Mouse (Mus musculus) CH12.LX (cell line): ENCODE data around the gene Pole2. TPM values are rescaled to one million over a fixed set of nuclear protein-coding genes. Genes with fewer than 3 reads are reported as not detected.

Experiments used
- DNase-seq: peaks from one replicate; pipeline ENCODE4 v3.0.0-alpha.2; 2013; ENCODE audit errors: extremely low read depth
- H3K27ac ChIP-seq: 2 replicates; pipeline ENCODE4 v1.5.1; 2012; ENCODE audit warnings: low read depth, mild to moderate bottlenecking, control low read depth, moderate library complexity; ENCODE audit not compliant: insufficient read depth
- H3K27me3 ChIP-seq: replicated peaks from 2 replicates; pipeline ENCODE3; 2012; ENCODE audit warnings: inconsistent platforms
- H3K36me3 ChIP-seq, 2 experiments: replicated peaks in 1 of 2; 2 replicates each; pipeline versions ENCODE3 to v1.6.1; 2012; ENCODE audit warnings: inconsistent platforms in 1 of 2, low read length in 1 of 2, mild to moderate bottlenecking in 1 of 2, mixed read lengths in 1 of 2, moderate library complexity in 1 of 2; ENCODE audit not compliant: control insufficient read depth in 1 of 2, insufficient read depth in 1 of 2
- H3K4me1 ChIP-seq, 2 experiments: 2 replicates each; pipeline ENCODE4 v1.6.1; 2012; ENCODE audit warnings: inconsistent platforms in 1 of 2, moderate library complexity in 1 of 2; ENCODE audit not compliant: insufficient read depth in 2 of 2, control insufficient read depth in 1 of 2
- H3K4me2 ChIP-seq: 2 replicates; pipeline ENCODE4 v1.6.1; 2012; ENCODE audit warnings: low read depth, mild to moderate bottlenecking, control low read depth; ENCODE audit not compliant: poor library complexity, insufficient read depth, severe bottlenecking
- H3K4me3 ChIP-seq, 3 experiments: fragments of 150-350 bp in 1 of 3; sonication (generic) in 1 of 3; replicated peaks in 1 of 3; 2 replicates each; pipeline versions ENCODE3 to v1.5.1; 2011 to 2012; ENCODE audit warnings: low read depth in 2 of 3, low read length in 2 of 3, mild to moderate bottlenecking in 2 of 3, moderate library complexity in 2 of 3, control low read depth in 1 of 3, improper control_type of control experiment in 1 of 3, inconsistent platforms in 1 of 3, mixed read lengths in 1 of 3; ENCODE audit not compliant: poor library complexity in 1 of 3
- H3K79me2 ChIP-seq: replicated peaks from 2 replicates; pipeline ENCODE4 v1.6.1; 2012; ENCODE audit warnings: mild to moderate bottlenecking, moderate library complexity; ENCODE audit not compliant: control insufficient read depth, poor library complexity, insufficient read depth, severe bottlenecking; ENCODE audit errors: extremely low read depth
- H3K9ac ChIP-seq: 2 replicates; pipeline ENCODE4 v1.6.1; 2012; ENCODE audit warnings: low read depth, mild to moderate bottlenecking, control low read depth, moderate library complexity; ENCODE audit not compliant: insufficient read depth
- H3K9me3 ChIP-seq: replicated peaks from 2 replicates; pipeline ENCODE3; 2012; ENCODE audit warnings: low read length, inconsistent platforms, mixed read lengths
- CHD1 ChIP-seq: IDR thresholded peaks from 2 replicates; pipeline ENCODE4 v1.6.1; 2012; ENCODE audit warnings: low read depth, low read length, improper control_type of control experiment, inconsistent platforms
- CTCF ChIP-seq, 2 experiments: IDR thresholded peaks in 1 of 2; conservative IDR thresholded peaks in 1 of 2; 2 replicates each; pipeline ENCODE4 v1.5.1; 2011 to 2012; ENCODE audit warnings: low read depth in 2 of 2, low read length in 2 of 2, improper control_type of control experiment in 1 of 2, inconsistent platforms in 1 of 2, mild to moderate bottlenecking in 1 of 2, moderate library complexity in 1 of 2
- E2F4 ChIP-seq: IDR thresholded peaks from 2 replicates; pipeline ENCODE4 v1.6.1; 2011; ENCODE audit warnings: low read depth, low read length, improper control_type of control experiment; ENCODE audit not compliant: insufficient replicate concordance
- ETS1 ChIP-seq: conservative IDR thresholded peaks from 2 replicates; pipeline ENCODE4 v1.6.1; 2012; ENCODE audit warnings: low read depth, mild to moderate bottlenecking, inconsistent platforms, low read length, improper control_type of control experiment, moderate library complexity
- KAT2A ChIP-seq: IDR thresholded peaks from 2 replicates; pipeline ENCODE4 v1.6.1; 2012; ENCODE audit warnings: low read length, improper control_type of control experiment, inconsistent platforms; ENCODE audit not compliant: insufficient replicate concordance
- MAFK ChIP-seq: IDR thresholded peaks from 2 replicates; pipeline ENCODE4 v1.6.1; 2011; ENCODE audit warnings: low read length, improper control_type of control experiment; ENCODE audit not compliant: insufficient replicate concordance
- MAX ChIP-seq: IDR thresholded peaks from 2 replicates; pipeline ENCODE4 v1.6.1; 2011; ENCODE audit warnings: low read length, improper control_type of control experiment
- MAZ ChIP-seq: IDR thresholded peaks from 2 replicates; pipeline ENCODE4 v1.6.1; 2012; ENCODE audit warnings: low read depth, mild to moderate bottlenecking, inconsistent platforms, low read length, improper control_type of control experiment, moderate library complexity
- MXI1 ChIP-seq: IDR thresholded peaks from 2 replicates; pipeline ENCODE4 v1.6.1; 2011; ENCODE audit warnings: mild to moderate bottlenecking, low read depth, low read length, improper control_type of control experiment
- NELFE ChIP-seq: IDR thresholded peaks from 2 replicates; pipeline ENCODE4 v1.6.1; 2011; ENCODE audit warnings: low read depth, low read length, improper control_type of control experiment
- POLR2A ChIP-seq: IDR thresholded peaks from 2 replicates; pipeline ENCODE4 v1.6.1; 2011; ENCODE audit warnings: low read depth, mild to moderate bottlenecking, improper control_type of control experiment, low read length
- RAD21 ChIP-seq: IDR thresholded peaks from 2 replicates; pipeline ENCODE4 v1.6.1; 2011; ENCODE audit warnings: low read depth, mild to moderate bottlenecking, low read length, improper control_type of control experiment, moderate library complexity
- SIN3A ChIP-seq: IDR thresholded peaks from 2 replicates; pipeline ENCODE4 v1.6.1; 2012; ENCODE audit warnings: low read length, improper control_type of control experiment, inconsistent platforms
- SMC3 ChIP-seq: IDR thresholded peaks from 2 replicates; pipeline ENCODE4 v1.6.1; 2011; ENCODE audit warnings: low read depth, low read length, improper control_type of control experiment
- ZMIZ1 ChIP-seq: IDR thresholded peaks from 2 replicates; pipeline ENCODE4 v1.6.1; 2012; ENCODE audit warnings: low read depth, mild to moderate bottlenecking, inconsistent platforms, low read length, improper control_type of control experiment
- ZNF384 ChIP-seq: IDR thresholded peaks from 2 replicates; pipeline ENCODE4 v1.6.1; 2012; ENCODE audit warnings: low read depth, low read length, improper control_type of control experiment, inconsistent platforms
- dilution Hi-C: fragments of 300-500 bp; cut with MboI; formaldehyde crosslinking; loops from 2 replicates; pipeline ENCODE4 v1.14.3; 2020; ENCODE audit warnings: low sequenced_read_pairs; ENCODE audit not compliant: extremely low pct_unique_long_range_greater_than_20kb, extremely low pct_ligation_motif_present
- in situ Hi-C: fragments of 300-500 bp; cut with MboI; formaldehyde crosslinking; loops from 3 replicates; pipeline ENCODE4 v1.14.3; 2019; ENCODE audit warnings: low sequenced_read_pairs, low pct_ligation_motif_present, low pct_unique_long_range_greater_than_20kb, mixed read lengths
- polyA plus RNA-seq: library from polyadenylated mRNA; unstranded; fragments of >175 nt; gene quantifications from 2 replicates; pipeline ENCODE4 v1.2.1, GENCODE M21; 2012; ENCODE audit warnings: low read depth; ENCODE audit not compliant: insufficient read length
- total RNA-seq, 2 experiments: library from RNA; depleted of rRNA; stranded (reverse); fragments of 300-350 nt in 1 of 2; fragments of >200 nt in 1 of 2; gene quantifications; 2 replicates each; pipeline ENCODE4 v1.2.3; 2012 to 2014

Gene Pole2
- total and polyA plus RNA-seq, 3 experiments, result 32.6 to 143 (median 37.1) TPM

DNA sequence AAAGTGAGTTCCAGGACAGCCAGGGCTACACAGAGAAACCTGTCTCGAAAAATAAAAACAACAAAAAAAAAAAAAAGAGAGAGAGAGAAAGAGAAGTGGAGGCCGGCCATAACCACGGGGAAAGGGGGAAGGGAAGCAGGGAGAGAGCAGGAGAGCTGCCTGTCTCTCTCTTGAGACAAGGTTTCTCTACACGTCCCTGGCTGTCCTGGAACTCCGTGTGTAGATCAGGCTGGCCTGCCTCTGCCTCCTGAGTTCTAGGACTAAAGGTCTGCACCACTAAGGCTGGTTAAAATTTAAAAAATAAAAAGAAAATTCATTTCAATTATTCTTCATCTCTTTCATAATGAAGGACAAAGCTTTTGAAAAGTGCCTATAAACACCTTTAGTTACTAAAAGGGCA is 36.6 kb downstream of the Pole2 start:
- Histone ChIP-seq H3K36me3 (peaks cover 17 to 42% of the 10 kb centered on the region in 2 experiments), H3K9ac (no peak overlapping the region), H3K4me1 (peaks cover 5 to 28% of the 10 kb centered on the region in 2 experiments; a peak in 3 of 4 replicates), H3K27me3 (no peaks in the 10 kb centered on the region), H3K27ac (no peak overlapping the region), H3K4me3 (no peak overlapping the region), H3K4me2 (no peak overlapping the region), H3K79me2 (peaks cover 55% of the 10 kb centered on the region), H3K9me3 (no peaks in the 10 kb centered on the region)
- dilution Hi-C loops (no loop called here), in situ Hi-C loops (no loop called here)
- DNase-seq, result no peak
- TF ChIP-seq MAX (no peak), POLR2A (no peak), SMC3 (no peak), RAD21 (no peak), NELFE (no peak), ZNF384 (no peak), MAZ (no peak), SIN3A (no peak), CHD1 (no peak), KAT2A (no peak), E2F4 (no peak)

DNA sequence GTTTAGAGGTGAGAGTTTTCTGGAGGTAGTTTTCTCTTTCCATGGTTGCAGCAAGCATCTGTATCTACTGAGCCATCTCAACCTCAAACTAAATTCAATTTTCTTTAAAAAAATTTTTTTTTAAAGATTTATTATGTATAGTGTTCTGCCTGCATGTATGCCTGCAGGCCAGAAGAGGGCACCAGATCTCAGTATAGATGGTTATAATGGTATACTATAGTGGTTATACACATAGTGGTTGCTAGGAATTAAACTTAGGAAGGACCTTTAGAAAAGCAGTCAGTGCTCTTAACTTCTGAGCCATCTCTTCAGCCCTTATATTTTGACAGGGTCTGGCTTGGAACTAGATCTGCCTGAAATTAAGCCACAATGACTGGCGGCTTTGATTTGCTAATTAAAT is 37.5 kb downstream of the Pole2 start:
- no peaks in the 10 kb centered on the region for H3K9me3 ChIP-seq
- TF ChIP-seq RAD21 (peak; percentile 18; the same call in 1 of the 2 replicates), CTCF (conservative IDR thresholded peaks at IDR 0.05 in 1 of 2, IDR thresholded peaks at IDR 0.05 in 1 of 2; ENCODE audit: low read depth in 2 of 2, low read length in 2 of 2) (peak in 1 of 2 experiments; percentile 54; a peak in 2 of 4 replicates), ZNF384 (peak; percentile 42; the same call in 1 of the 2 replicates), ETS1 (no peak)
- TF ChIP-seq, all 38 proteins: peak for 3
- H3K36me3 ChIP-seq, result peaks cover 17 to 44% of the 10 kb centered on the region in 2 experiments
- no peaks in the 10 kb centered on the region for H3K27me3 ChIP-seq
- no peak overlapping the region for H3K27ac ChIP-seq
- H3K9ac ChIP-seq, result no peak overlapping the region
- DNase-seq, result no peak
- H3K4me3 ChIP-seq, result no peak overlapping the region
- no peak overlapping the region for H3K4me2 ChIP-seq
- dilution Hi-C loops (no loop called here), in situ Hi-C loops (no loop called here)
- peaks cover 50% of the 10 kb centered on the region for H3K79me2 ChIP-seq
- peaks cover 5 to 28% of the 10 kb centered on the region in 2 experiments; a peak in 3 of 4 replicates for H3K4me1 ChIP-seq

DNA sequence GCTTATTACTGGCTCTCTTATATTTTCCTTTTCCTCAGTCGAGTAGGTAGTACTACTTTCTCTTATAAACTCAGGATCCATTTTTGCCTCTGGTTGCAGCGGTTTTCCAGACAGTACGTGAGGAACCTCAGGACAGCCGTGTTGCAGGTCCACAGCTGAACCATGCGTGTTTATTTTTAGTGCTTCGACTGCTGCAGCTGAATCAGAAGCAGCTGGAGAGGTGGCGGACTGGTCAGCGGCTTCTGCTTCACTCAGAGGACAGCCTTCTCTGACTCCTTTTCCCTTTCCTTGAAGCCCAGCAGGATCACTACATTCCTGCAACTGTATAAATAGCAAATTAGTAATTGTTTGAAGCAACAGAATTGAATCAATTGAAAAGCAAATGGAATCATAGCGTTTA is 37.9 kb downstream of the Pole2 start:
- H3K36me3 ChIP-seq, result peaks cover 19 to 49% of the 10 kb centered on the region in 2 experiments
- H3K9me3 ChIP-seq, result no peaks in the 10 kb centered on the region
- no peak overlapping the region for H3K4me3 ChIP-seq
- no peak overlapping the region for H3K9ac ChIP-seq
- no peaks in the 10 kb centered on the region for H3K27me3 ChIP-seq
- no peak for DNase-seq
- H3K27ac ChIP-seq, result no peak overlapping the region
- in situ Hi-C loops, result no loop called here
- peaks cover 51% of the 10 kb centered on the region for H3K79me2 ChIP-seq
- dilution Hi-C loops, result no loop called here
- H3K4me2 ChIP-seq, result no peak overlapping the region
- TF ChIP-seq MXI1 (no peak), MAZ (no peak), POLR2A (no peak), CTCF (conservative IDR thresholded peaks at IDR 0.05 in 1 of 2, IDR thresholded peaks at IDR 0.05 in 1 of 2; ENCODE audit: low read depth in 2 of 2, low read length in 2 of 2) (no peak), MAX (no peak), KAT2A (no peak), ETS1 (no peak), MAFK (no peak), ZMIZ1 (no peak)
- H3K4me1 ChIP-seq, result peaks cover 5 to 28% of the 10 kb centered on the region in 2 experiments; a peak in 3 of 4 replicates
